Mouse (Mus musculus) bone marrow macrophage, adult 2 months (primary cell): ENCODE measurements around the gene 2300002M23Rik.

ENCODE experiments used
- CTCF ChIP-seq: IDR thresholded peaks from 2 replicates; pipeline ENCODE4 v1.5.1; 2012; ENCODE audit warnings: low read depth, mild to moderate bottlenecking, low read length, moderate library complexity
- POLR2A ChIP-seq: IDR thresholded peaks from 2 replicates; pipeline ENCODE4 v1.6.1; 2012; ENCODE audit warnings: mild to moderate bottlenecking, low read depth, low read length, borderline replicate concordance

GRCm38 (mm10) chr17:35617127-35617526 lies 49.9 kb downstream of the 2300002M23Rik start:
- TF ChIP-seq CTCF (no peak), POLR2A (no peak)
